Mouse (Mus musculus) neural tube, embryonic 14.5 days (tissue): ENCODE measurements around the gene Nt5dc1. TPM values are rescaled to one million over a fixed set of nuclear protein-coding genes. Genes with fewer than 3 reads are reported as not detected.

Experiments
- polyA plus RNA-seq: library from polyadenylated mRNA; unstranded; fragments of >200 nt; fragmentation: Nextera tagmentation; extraction: Ambion mirVana; gene quantifications from 2 replicates; pipeline ENCODE4 v1.2.1, GENCODE M21; 2014

Nt5dc1 gene
- polyA plus RNA-seq, 1 experiment from 2014 or later, result 2.0 TPM

Other genes starting within 250 kb of the Nt5dc1 start
- gene Dse, start 210.8 kb downstream of the Nt5dc1 start, polyA plus RNA-seq, result 4.0 and 10.0 TPM in 2 replicates
- gene Tspyl1, start 136.4 kb downstream of the Nt5dc1 start, polyA plus RNA-seq, result 128 and 136 TPM in 2 replicates
- gene Tspyl4, start 121.1 kb downstream of the Nt5dc1 start, polyA plus RNA-seq, result 177 and 193 TPM in 2 replicates
- gene Col10a1, start 28.6 kb downstream of the Nt5dc1 start, polyA plus RNA-seq, result 0.08 and 0.37 TPM in 2 replicates
- gene Frk, start 64.8 kb upstream of the Nt5dc1 start, polyA plus RNA-seq, result 0.27 and 1.1 TPM in 2 replicates